Mouse (Mus musculus) left cerebral cortex, adult 11 months (tissue): ENCODE data around the gene Gas2.

Experiments used
- DNase-seq: peaks from one replicate; pipeline ENCODE4 v3.0.0; 2022; ENCODE audit warnings: low spot score

Gas2 gene

GRCm38 (mm10) chr7:51969379-51969778, 107.6 kb downstream of the Gas2 start:
- no peak for DNase-seq

DNA sequence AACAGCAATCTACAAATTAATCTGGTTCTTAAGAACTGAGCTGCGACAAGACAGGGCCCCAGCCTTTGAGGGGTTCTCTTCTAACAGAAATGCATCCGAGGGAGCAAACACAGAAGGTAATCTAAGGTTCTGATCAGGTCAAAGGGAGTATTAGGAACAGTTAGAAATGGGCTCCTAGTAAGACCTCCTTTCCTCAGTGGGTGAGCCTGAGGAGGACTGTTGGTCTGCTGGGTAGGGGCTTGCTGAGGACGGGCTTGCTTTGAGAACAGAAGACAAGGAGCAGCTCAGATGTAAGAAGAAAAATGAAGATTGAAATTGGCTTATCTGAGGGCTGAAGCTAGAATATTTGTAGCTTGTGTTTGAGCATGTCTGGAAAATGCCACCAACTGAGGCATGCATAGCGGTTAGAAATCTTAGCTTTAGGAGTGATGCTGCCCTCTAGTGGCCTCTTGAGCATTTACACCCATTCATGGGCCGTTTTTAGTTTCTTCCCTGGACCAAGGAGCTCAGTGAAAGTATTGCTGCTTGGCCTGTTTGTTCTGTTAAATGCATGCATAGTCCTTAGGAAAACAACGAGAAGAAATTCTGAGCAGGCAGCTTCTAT, 110.5 kb downstream of the Gas2 start:
- no peak for DNase-seq

DNA sequence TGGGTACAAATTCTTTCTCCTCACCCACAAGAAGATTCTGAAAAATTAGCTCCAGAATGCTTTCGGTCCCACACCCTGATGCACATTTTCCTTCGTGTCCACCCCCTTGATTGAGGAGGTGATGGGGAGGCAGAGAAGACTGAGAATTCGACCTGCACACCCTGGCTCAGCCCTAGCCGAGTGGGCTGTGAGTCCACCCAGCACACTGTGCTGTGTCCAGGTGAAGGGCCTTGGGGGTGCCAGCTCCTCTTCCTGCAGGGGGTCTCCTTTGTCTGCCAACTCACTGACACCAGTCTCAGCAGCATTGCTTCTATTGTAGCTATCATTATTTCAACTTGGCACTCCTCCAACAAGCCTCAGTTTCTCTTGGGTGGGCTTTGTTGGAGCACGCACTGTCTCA, 111.3 kb downstream of the Gas2 start:
- no peak for DNase-seq

DNA sequence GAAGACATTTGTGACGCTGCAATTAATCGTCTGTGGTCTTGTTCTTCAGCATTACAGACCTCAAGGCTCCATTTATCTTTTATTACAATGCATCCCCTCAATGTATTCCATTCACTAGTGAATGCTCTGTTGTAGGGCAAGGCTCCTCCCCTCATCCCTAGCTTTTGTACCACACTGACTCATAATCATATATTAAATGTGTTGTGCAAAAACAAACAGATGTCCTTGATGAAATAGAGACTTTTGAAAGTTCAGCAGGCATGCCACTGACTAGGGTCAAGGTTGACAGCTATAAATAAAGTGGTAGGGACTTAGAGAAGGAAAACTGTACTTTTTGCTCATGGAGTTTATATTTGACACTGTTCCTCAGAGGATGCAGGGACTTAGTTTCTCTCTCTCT, 111.7 kb downstream of the Gas2 start:
- DNase-seq: no peak

DNA sequence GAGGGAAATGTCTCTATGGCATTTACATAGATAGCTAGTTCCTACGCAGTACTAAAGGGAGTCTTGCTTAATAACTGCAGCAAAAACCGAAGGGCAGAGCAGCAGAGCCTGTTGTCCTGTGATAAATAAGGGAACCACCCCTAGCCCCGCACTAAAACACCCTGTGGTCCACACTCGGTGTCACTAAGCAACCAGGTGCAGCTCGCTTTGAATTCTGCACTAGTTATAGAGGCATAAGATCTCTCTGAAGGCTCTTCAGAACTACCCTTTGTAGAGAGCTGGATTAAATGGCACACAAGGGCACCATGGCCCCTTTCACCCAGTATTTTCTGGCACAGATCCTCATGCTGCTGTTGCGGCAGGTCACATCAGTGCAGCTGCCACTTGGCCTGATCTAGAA, 113.4 kb downstream of the Gas2 start:
- DNase-seq: no peak

GRCm38 (mm10) chr7:51979271-51979670, 117.5 kb downstream of the Gas2 start:
- no peak for DNase-seq

GRCm38 (mm10) chr7:51982303-51982702, 120.5 kb downstream of the Gas2 start:
- no peak for DNase-seq

DNA sequence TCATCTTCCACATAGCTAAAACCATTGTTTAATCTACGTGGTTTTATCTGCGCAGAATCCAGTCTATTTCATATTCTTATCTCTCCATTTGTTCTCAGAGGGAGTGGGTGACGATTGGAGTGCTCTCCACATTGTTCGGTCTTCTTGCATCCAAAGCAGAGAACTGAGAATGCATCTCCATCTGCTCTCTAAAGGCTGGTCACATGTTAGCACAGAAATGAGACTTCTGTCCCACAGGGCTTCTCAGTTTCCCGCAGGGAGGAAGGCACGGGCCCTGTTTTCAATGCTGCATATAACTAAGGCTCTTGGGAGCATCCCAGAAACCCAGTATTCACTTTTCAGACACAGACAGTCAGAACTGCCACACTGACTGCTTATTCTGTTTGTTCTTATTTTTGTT, 123.9 kb downstream of the Gas2 start:
- DNase-seq: no peak

- no peak for DNase-seq
Observed at GRCm38 (mm10) chr7:51986909-51987308, 125.1 kb downstream of the Gas2 start.

DNA sequence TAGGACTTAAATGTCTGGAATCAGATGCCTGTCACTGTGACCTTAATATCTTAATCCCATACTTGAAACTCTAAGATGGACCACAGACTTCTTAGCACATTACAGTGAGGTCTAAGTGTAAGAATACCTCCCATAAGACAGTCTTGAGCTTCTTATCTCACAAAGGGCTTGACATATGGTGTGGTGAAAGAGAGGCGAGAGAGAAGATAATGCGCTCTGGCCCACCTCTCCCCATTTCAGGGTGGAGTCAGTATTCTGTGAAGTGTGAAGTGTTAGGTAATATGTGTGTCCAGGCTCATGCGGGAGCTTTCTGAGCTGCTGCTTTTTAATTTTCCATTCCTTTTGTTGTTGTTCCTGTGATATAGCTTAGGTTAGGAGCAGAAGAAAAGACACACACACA, 129.2 kb downstream of the Gas2 start:
- no peak for DNase-seq

GRCm38 (mm10) chr7:52005511-52006295, 143.9 kb downstream of the Gas2 start, which contains the start of gene Svip:
TSS of gene Svip (minus strand) at chr7:52006018.
- peak; percentile 97 for DNase-seq

DNA sequence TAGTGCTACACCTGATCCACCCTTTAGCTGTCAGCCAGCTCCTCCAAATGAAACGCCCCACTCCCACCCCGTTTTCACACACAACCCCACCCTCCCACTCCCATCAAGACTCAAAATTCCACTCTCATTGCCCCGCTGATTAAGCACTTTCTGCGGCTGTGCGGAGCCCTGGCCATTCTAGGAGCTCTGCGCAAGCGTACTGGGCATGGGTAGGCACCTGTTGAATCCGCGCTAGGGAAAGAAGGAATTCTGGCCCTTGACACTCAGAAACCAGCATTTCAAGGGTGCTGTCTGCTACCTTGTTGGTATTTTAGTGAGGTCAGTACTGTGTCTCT, 144.4 kb downstream of the Gas2 start:
- DNase-seq: no peak

- no peak for DNase-seq
Observed at GRCm38 (mm10) chr7:52007138-52007537, 145.3 kb downstream of the Gas2 start.

DNA sequence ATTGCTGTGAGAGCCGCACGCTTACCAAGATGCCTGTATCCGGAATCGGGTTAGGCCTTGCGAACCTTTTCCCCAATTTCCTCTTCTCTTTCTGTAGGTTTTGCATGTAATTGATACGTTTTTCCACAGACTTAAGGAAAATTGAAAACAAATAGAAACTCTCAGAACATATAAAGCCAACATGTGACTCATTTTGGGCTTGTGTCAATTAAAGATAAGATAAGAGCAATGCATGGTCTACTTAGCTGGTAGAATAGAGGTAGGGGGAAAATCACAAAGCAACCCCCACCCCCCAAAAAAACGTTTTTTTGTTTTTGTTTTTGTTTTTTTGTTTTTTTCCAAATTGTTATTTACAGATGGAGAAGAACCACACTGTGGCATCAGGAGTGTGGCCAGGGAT, 151.6 kb downstream of the Gas2 start:
- DNase-seq: no peak

DNA sequence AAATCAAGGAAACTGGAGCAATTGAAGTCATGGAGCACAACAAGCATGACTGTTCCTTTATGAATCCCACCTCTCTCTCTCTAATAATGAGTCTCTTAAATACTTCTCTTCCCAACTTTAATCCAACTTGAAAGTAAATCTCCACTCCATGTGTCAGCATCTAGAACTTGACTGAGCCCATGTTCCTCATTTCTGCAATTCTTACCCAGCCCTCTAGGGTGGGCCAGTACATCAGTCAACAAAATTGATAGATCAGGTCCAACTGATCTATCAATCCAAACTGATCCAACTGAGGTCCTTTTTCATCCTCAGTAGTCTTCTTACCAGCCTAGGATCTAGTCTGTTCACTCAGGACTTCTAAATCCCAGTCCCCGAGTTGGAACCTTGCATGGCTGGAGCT, 153.4 kb downstream of the Gas2 start:
- DNase-seq: no peak

DNA sequence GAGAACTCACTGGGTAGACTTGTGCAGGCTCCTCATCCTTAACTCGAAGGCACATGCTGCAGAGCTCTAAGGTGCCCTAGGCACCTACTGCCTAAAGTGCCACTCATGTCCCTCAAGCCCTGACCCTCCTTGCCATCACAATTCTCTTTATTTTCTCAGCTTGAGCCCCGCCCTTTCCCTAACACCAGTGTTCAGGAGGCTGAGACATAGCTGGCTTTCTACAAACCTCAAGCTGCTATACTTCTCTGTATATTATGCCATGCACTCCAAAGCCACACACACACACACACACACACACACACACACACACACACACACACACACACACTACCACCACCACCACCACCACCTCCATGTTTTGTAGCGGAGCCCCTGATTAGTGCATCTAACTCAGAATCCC, 153.8 kb downstream of the Gas2 start, which contains the start of gene 1700015G11Rik:
1700015G11Rik (minus strand) TSS at position 101 of the 400 bp plus-strand sequence.
- DNase-seq: no peak

- no peak for DNase-seq
Observed at GRCm38 (mm10) chr7:52022039-52022438, 160.2 kb downstream of the Gas2 start.

DNA sequence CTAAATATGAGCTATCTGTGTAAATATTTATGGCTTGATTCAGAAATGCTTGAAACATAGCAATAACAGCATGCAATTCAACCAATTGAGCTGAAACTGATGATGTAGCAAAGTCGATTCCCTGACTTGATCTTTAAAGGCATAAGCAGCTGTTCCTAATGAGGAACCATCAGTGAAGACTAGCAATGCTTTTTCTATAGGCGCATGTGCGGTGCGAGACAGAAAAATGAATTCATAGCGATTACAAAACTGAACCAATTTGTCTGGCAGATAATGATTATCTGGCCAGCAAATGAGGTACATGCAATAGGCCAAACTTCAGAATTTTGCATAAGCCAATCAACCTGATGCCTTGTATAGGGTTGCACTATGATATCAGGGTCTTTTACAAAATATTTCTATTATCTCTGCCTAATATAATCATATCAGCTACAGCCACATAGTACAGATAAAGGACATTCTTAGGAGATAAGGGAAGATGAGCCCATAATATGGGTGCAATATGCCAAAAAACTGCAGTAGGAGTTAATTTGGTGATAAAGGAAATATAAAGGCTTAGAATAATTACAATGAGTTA, 162.3 kb downstream of the Gas2 start:
- no peak for DNase-seq

DNA sequence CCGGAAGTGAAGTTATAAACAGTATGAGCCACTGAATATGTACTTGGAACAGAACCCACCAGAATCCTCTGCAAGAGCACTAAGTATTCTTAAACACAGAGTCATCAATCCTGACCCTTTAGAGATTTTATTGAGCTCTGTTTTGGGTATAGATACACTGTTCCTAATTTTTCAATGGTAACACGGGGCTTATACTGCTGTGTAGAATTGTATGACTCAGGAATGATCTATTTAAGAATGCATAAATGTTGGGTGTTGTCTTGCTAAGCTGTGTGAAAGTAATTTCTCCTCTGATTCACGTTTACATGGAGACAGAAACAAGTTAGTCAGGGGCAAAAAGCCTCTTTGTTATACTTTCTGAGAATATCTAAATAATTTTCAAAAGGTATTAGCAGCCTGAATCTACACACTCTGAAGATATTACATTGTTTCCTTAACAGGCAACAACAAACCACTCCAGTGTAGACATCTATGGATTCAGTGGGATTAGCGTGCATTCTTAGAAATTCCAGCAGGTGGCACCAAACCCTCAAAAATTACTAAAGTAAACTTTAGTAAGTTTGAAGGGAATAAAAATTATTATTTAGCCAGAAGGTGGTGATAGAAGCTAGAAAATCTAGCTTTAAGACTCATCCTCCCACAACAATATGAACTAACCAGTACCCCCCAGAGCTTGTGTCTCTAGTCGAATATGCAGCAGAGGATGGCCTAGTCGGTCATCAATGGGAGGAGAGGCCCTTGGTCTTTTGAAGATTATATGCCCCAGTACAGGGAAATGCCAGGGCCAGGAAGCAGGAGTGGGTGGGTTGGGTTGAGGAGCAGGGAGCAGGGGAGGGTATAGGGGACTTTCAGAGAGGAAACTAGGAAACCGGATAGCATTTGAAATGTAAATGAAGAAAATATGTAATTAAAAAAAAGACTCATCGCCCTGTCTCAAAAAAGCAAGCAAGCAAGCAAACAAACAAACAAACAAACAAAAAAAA, 176.1 kb downstream of the Gas2 start:
- peak; percentile 16 for DNase-seq
